ENCODE assay signal across 8 mouse cellular contexts in the genomic region with DNA sequence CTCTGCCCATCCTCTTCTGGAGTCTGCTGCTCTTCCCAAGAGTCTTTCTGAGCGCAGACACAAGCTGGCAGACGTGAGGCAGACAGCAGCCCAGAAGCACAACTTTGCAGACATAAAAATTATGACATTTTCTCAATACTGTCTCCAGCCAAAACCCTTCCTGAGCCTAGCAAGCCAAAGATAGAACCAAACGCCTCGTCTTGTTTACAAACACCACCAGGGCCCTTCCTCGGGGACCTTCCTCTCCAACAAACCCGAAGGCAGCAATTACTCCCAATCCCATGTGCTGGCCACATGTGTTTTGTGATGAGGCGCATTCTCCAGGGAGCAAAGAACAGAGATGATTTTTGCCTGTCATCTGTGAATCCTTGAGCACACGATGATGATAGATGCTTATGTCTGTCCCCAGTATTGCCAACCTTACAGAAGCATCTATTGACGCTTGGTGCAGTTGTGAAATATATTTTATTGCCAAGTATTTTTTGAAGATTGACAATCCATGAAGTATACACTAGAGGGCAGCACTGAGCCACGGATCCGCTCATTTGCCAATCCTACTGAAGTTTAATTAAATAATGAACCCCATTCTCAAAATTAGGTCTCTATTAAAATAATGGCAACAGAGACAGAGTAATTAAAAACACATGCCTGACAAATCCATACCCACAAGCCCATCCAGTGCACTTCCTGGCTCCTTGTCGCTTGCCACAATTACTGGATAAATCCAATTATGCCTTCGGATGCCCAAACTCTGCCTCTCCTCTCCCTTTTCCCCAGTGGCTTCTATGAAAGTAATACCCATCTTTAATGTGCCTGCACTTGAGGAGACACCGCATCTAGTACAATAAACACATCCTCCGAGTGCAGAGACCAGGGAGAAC.
A peak's percentile ranks its signal among the peaks of the same experiment; 100 is the strongest.
DNase-seq lines count a peak whose midpoint lies in the region; ATAC-seq and TF ChIP-seq lines count a peak whose summit lies in the region.

No protein-coding gene starts in this region.

- POLR2A ChIA-PET in Patski (lab: Charles Lee) = no interaction called here

- no peak overlapping the region for H3K27ac ChIP-seq in gastrocnemius, adult 2 months
- peak overlapping the region; percentile 28; the same call in 1 of the 2 replicates for H3K27ac ChIP-seq in forebrain, embryonic 16.5 days (ENCODE audit: low read length)
- H3K27ac ChIP-seq in limb, embryonic 13.5 days = no peak overlapping the region

- WGBS in forebrain, embryonic 16.5 days = 31% methylated on average over 15 of the region's 15 CpGs
- 13% methylated on average over 15 of the region's 15 CpGs for WGBS in limb, embryonic 13.5 days

- DNase-seq in gastrocnemius, adult 2 months = no peak
- DNase-seq in gastrocnemius, adult 8-10 months (ENCODE audit: low spot score in 2 of 2) = no peak
- no peak for DNase-seq in Patski (ENCODE audit: low read depth, low spot score)
- DNase-seq in spleen, postnatal 36 days (ENCODE audit: low spot score in 2 of 2) = no peak
- no peak for DNase-seq in urinary bladder, postnatal 14 days (ENCODE audit: low spot score)

- no peaks in the 10 kb centered on the region for H3K79me2 ChIP-seq in myocyte (ENCODE audit: control insufficient read depth, insufficient read depth)

- no peak overlapping the region for H3ac ChIP-seq in myocyte (ENCODE audit: control insufficient read depth, insufficient read length)

- H3K4me3 ChIP-seq in gastrocnemius, adult 2 months = peak overlapping the region; percentile 51
- H3K4me3 ChIP-seq in forebrain, embryonic 16.5 days (replicated peaks; ENCODE audit: low read length) = no peak overlapping the region
- H3K4me3 ChIP-seq in limb, embryonic 13.5 days = peak overlapping the region; percentile 26
- H3K4me3 ChIP-seq in myocyte = no peak overlapping the region

- no peaks in the 10 kb centered on the region for H3K9me3 ChIP-seq in forebrain, embryonic 16.5 days (ENCODE audit: control insufficient read depth, low read length)
- no peaks in the 10 kb centered on the region for H3K9me3 ChIP-seq in limb, embryonic 13.5 days

- intact Hi-C loops in gastrocnemius, adult 2 months (cut with DNase I) = loop anchor here (1.0 to 5.0 kb wide), 3 partner anchors 77 to 361 kb away; no protein-coding TSS in a partner anchor

- H3K4me2 ChIP-seq in forebrain, embryonic 16.5 days (ENCODE audit: low read length) = peak overlapping the region; percentile 37
- peak overlapping the region; percentile 58 for H3K4me2 ChIP-seq in limb, embryonic 13.5 days (replicated peaks)
- peak overlapping the region; percentile 27 for H3K4me2 ChIP-seq in myocyte (ENCODE audit: low read depth)

- H3K27me3 ChIP-seq in Patski = no peaks in the 10 kb centered on the region
- H3K27me3 ChIP-seq in forebrain, embryonic 16.5 days (replicated peaks; ENCODE audit: control insufficient read depth, insufficient read depth, low read length) = no peaks in the 10 kb centered on the region
- H3K27me3 ChIP-seq in limb, embryonic 13.5 days = peaks cover 4% of the 10 kb centered on the region; the same call in 1 of the 2 replicates
- peaks cover 7% of the 10 kb centered on the region for H3K27me3 ChIP-seq in myocyte (ENCODE audit: control insufficient read depth, insufficient read depth, insufficient read length)

- no peaks in the 10 kb centered on the region for H3K36me3 ChIP-seq in forebrain, embryonic 16.5 days (ENCODE audit: control insufficient read depth, insufficient read depth)
- H3K36me3 ChIP-seq in limb, embryonic 13.5 days = no peaks in the 10 kb centered on the region
- no peaks in the 10 kb centered on the region for H3K36me3 ChIP-seq in myocyte (ENCODE audit: control insufficient read depth, insufficient read depth)

- no peak overlapping the region for H3K9ac ChIP-seq in forebrain, embryonic 16.5 days (replicated peaks; ENCODE audit: low read depth, low read length)
- H3K9ac ChIP-seq in limb, embryonic 13.5 days = no peak overlapping the region

- no peak for ATAC-seq in Patski
- peak; percentile 35; the same call in 1 of the 2 replicates for ATAC-seq in forebrain, embryonic 16.5 days
- ATAC-seq in limb, embryonic 13.5 days (ENCODE audit: low FRiP score, low read depth) = no peak

- peak; percentile 87; the same call in 1 of the 2 replicates for TF ChIP-seq CTCF in gastrocnemius, adult 2 months (IDR thresholded peaks at IDR 0.05)
- TF ChIP-seq CTCF in Patski (IDR thresholded peaks at IDR 0.05) = peak; percentile 66

- peaks cover 16% of the 10 kb centered on the region for H3K4me1 ChIP-seq in forebrain, embryonic 16.5 days (replicated peaks; ENCODE audit: control insufficient read depth, insufficient read depth, low read length)
- peaks cover 26% of the 10 kb centered on the region for H3K4me1 ChIP-seq in limb, embryonic 13.5 days

- CTCF ChIA-PET in Patski (lab: Charles Lee) = interaction anchor here (1.8 kb wide), 1 partner anchor 78 kb away, joined by 11 read pairs; no protein-coding TSS in a partner anchor

- in situ Hi-C loops in Patski (cut with MboI; ENCODE audit: low pct_unique_long_range_greater_than_20kb) = no loop called here

- no peak for TF ChIP-seq POLR2A in myocyte (IDR thresholded peaks at IDR 0.05; ENCODE audit: insufficient read length, low read depth)

TF ChIP-seq in myocyte, 11 proteins besides CTCF, POLR2A, EP300 and RAD21:
- TF ChIP-seq CEBPB (IDR thresholded peaks at IDR 0.05; ENCODE audit: insufficient read depth, poor library complexity, severe bottlenecking) (no peak), MAX (IDR thresholded peaks at IDR 0.05; ENCODE audit: low read depth) (no peak), SRF (IDR thresholded peaks at IDR 0.05; ENCODE audit: control insufficient read depth, insufficient read length, low read depth) (no peak), TCF3 (IDR thresholded peaks at IDR 0.05; ENCODE audit: insufficient read length, low read depth) (no peak), MYOG (IDR thresholded peaks at IDR 0.05; ENCODE audit: control insufficient read depth in 1 of 3, insufficient read depth in 1 of 3, insufficient read length in 2 of 3, low read depth in 2 of 3) (no peak)

Comparison
In these comparisons a context has a peak if more than half of its experiments do, and no peak if none do; other contexts are left out.
1. H3K4me3 ChIP-seq: peak in gastrocnemius, adult 2 months (single experiment) and limb, embryonic 13.5 days (single experiment); none in forebrain, embryonic 16.5 days (single experiment) and myocyte (single experiment).
2. Peak in every context shown above with its lines, with median percentiles within 50 percentile points of each other: H3K4me2 ChIP-seq.